Mouse (Mus musculus) kidney, adult 2 months (tissue): ENCODE data around the gene Fancg.

Experiments
- CTCF ChIP-seq: fragments of 200-500 bp; conservative IDR thresholded peaks from 2 replicates; pipeline ENCODE4 v1.5.1; 2011; ENCODE audit warnings: low read depth, mild to moderate bottlenecking, control low read depth, low read length, moderate library complexity, mixed read lengths; ENCODE audit not compliant: insufficient read depth, insufficient read length
- POLR2A ChIP-seq: fragments of 200-500 bp; IDR thresholded peaks from one replicate; pipeline ENCODE4 v1.6.1; 2011; ENCODE audit warnings: low read depth, low read length, control low read depth

- TF ChIP-seq POLR2A (no peak), CTCF (no peak)
Measured at GRCm38 (mm10) chr4:42952563-42952962, 57.7 kb downstream of the Fancg start.
